Mouse (Mus musculus) lung, embryonic 14.5 days (tissue): ENCODE measurements at regions not wholly inside any gene's neighbourhood (a gene's known extent, or its start where the extent isn't known, plus 50 kb on each side); places are given as distances from the start of the nearest gene placed in this dataset.
A peak's percentile ranks its signal among the peaks of the same experiment; 100 is the strongest.

Experiments
- ATAC-seq: fragments of 200-750 bp; cut with Nextera tagmentation; 2 replicates; pipeline ENCODE4 v1.8.0; 2017; ENCODE audit warnings: mild to moderate bottlenecking, moderate TSS enrichment, moderate library complexity; ENCODE audit not compliant: insufficient read depth
- DNase-seq: peaks from one replicate; pipeline ENCODE4 v3.0.0-alpha.2; 2015
- H3K27ac ChIP-seq: fragments of 300-500 bp; sonication (generic); 2 replicates; pipeline ENCODE4 v1.5.1; 2014; ENCODE audit warnings: low read depth, mild to moderate bottlenecking, moderate library complexity
- H3K27me3 ChIP-seq: fragments of 300-500 bp; sonication (generic); 2 replicates; pipeline ENCODE4 v1.6.1; 2014; ENCODE audit warnings: low read length, control low read depth; ENCODE audit not compliant: insufficient read depth
- H3K36me3 ChIP-seq: fragments of 300-500 bp; sonication (generic); 2 replicates; pipeline ENCODE4 v1.6.1; 2014; ENCODE audit warnings: control low read depth; ENCODE audit not compliant: insufficient read depth
- H3K4me1 ChIP-seq: fragments of 300-500 bp; sonication (generic); 2 replicates; pipeline ENCODE4 v1.6.1; 2014; ENCODE audit warnings: antibody characterized with exemption, control low read depth; ENCODE audit not compliant: insufficient read depth
- H3K4me2 ChIP-seq: fragments of 300-500 bp; sonication (generic); 2 replicates; pipeline ENCODE4 v1.6.1; 2014; ENCODE audit warnings: mild to moderate bottlenecking
- H3K4me3 ChIP-seq: fragments of 300-500 bp; sonication (generic); 2 replicates; pipeline ENCODE4 v1.5.1; 2014; ENCODE audit warnings: low read depth, low read length
- H3K9ac ChIP-seq: fragments of 300-500 bp; sonication (generic); 2 replicates; pipeline ENCODE4 v1.6.1; 2014
- H3K9me3 ChIP-seq: fragments of 300-500 bp; sonication (generic); 2 replicates; pipeline ENCODE4 v1.6.1; 2016; ENCODE audit warnings: low read depth, low read length, control low read depth
- CTCF ChIP-seq: IDR thresholded peaks from 2 replicates; pipeline ENCODE4 v1.5.1; 2016; ENCODE audit warnings: antibody characterized with exemption, low read depth
- WGBS: fragments of 180-500 bp; shearing (Covaris S2); extraction: QIAGEN DNeasy Blood & Tissue Kit; methylation state at CpG from one replicate; pipeline ENCODE4 v1.1.7; 2014; 5-methylcytosine and 5-hydroxymethylcytosine counted together

DNA sequence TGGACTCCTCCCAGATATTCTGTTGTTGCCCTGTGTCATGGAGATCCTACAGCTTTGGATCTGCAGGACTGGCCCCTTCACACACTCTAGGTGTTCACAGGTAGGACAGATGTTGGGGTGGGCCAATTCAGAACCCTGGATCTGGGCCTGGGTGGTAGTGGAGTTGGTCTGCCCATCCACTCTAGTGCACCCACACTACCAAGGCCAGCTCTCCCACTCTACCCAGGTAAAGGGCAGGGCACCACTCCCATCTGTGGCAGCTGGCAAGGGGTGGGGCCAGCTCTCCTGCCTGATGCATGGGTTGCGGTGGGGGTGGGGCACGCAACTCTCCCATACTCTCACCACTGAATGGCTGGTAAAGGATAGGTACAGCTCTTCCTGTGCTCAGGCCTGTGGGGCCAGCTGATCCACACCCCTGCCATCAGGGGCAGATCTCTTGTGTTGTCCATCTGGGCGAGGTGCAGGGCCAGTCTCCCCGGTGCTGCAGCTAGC is 76.5 kb downstream of the Gja1 start:
- WGBS = 88% methylated on average over 4 of the region's 4 CpGs
- Histone ChIP-seq H3K27ac (no peak overlapping the region), H3K27me3 (no peaks in the 10 kb centered on the region), H3K36me3 (no peaks in the 10 kb centered on the region), H3K4me1 (no peaks in the 10 kb centered on the region), H3K9me3 (no peaks in the 10 kb centered on the region), H3K4me2 (no peak overlapping the region), H3K9ac (no peak overlapping the region), H3K4me3 (no peak overlapping the region)
- ATAC-seq = no peak
- DNase-seq = no peak
- no peak for TF ChIP-seq CTCF

DNA sequence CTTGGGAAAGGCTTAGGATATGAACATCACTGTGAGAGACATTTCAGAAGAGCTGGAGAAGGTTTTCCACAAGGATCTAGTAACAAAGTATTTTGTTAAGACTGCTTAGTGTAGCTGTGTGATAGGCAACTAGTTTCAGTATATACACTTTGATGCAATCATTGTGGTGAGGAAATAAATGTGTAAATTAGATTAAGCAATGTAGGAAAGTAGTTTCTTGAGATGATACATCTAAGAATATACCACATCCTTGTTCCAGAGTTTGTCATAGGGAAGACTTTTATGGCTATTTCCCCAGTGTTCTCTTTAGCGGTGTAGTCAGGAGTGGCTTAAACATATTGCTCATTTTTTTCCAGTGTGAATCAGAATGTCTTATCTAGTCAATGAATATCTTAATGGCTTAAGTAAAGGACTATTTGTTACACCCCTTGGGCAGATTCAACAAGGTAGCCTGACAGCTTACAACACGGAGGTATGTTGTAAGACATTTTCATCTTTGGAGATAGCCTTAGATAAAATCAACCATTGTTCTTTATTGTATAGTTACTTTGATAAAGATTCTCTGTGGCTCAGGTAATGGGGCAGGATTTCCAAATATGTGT is 78.8 kb downstream of the Gja1 start:
- no peak for TF ChIP-seq CTCF
- ATAC-seq = no peak
- WGBS = 79% methylated on average over 2 of the region's 2 CpGs

GRCm38 (mm10) chr10:56468537-56468936 is 91.4 kb downstream of the Gja1 start:
- H3K36me3 ChIP-seq = no peaks in the 10 kb centered on the region
- no peak for TF ChIP-seq CTCF
- WGBS = 7% methylated on average over 6 of the region's 6 CpGs
- no peaks in the 10 kb centered on the region for H3K4me1 ChIP-seq
- H3K27ac ChIP-seq = peak overlapping the region; percentile 79; the same call in 1 of the 2 replicates
- H3K9ac ChIP-seq = no peak overlapping the region
- H3K9me3 ChIP-seq = no peaks in the 10 kb centered on the region
- H3K27me3 ChIP-seq = no peaks in the 10 kb centered on the region
- peak; percentile 78 for ATAC-seq
- peak; percentile 74 for DNase-seq
- H3K4me3 ChIP-seq = 0 out of 2 replicates have a peak overlapping the region, but pooled peaks have one; percentile 26
- peak overlapping the region; percentile 58 for H3K4me2 ChIP-seq

More for the DNA sequence above, 78.8 kb downstream of the Gja1 start:
- Histone ChIP-seq H3K4me2 (no peak overlapping the region), H3K36me3 (no peaks in the 10 kb centered on the region), H3K27ac (no peak overlapping the region), H3K9me3 (no peaks in the 10 kb centered on the region), H3K27me3 (no peaks in the 10 kb centered on the region), H3K9ac (no peak overlapping the region), H3K4me3 (no peak overlapping the region), H3K4me1 (no peaks in the 10 kb centered on the region)
- no peak for DNase-seq

GRCm38 (mm10) chr10:56468993-56469712 is 92.0 kb downstream of the Gja1 start:
- peak overlapping the region; percentile 26 for H3K4me3 ChIP-seq
- 16% methylated on average over 15 of the region's 15 CpGs for WGBS

GRCm38 (mm10) chr10:56469895-56470294 is 92.8 kb downstream of the Gja1 start:
- no peaks in the 10 kb centered on the region for H3K27me3 ChIP-seq
- WGBS = 58% methylated on average over 3 of the region's 3 CpGs
- no peak overlapping the region for H3K4me3 ChIP-seq
- H3K36me3 ChIP-seq = no peaks in the 10 kb centered on the region
- DNase-seq (peak; percentile 10), ATAC-seq (no peak)
- TF ChIP-seq CTCF = no peak
- no peaks in the 10 kb centered on the region for H3K4me1 ChIP-seq
- H3K4me2 ChIP-seq = no peak overlapping the region
- no peak overlapping the region for H3K27ac ChIP-seq
- H3K9ac ChIP-seq = no peak overlapping the region
- no peaks in the 10 kb centered on the region for H3K9me3 ChIP-seq

More at GRCm38 (mm10) chr10:56468993-56469712, 92.0 kb downstream of the Gja1 start:
- H3K4me2 ChIP-seq = peak overlapping the region; percentile 58
- TF ChIP-seq CTCF = no peak
- H3K9me3 ChIP-seq = no peaks in the 10 kb centered on the region
- H3K27ac ChIP-seq = peak overlapping the region; percentile 79
- H3K9ac ChIP-seq = peak overlapping the region; percentile 37
- DNase-seq = peak; percentile 78
- H3K4me1 ChIP-seq = no peaks in the 10 kb centered on the region
- H3K27me3 ChIP-seq = no peaks in the 10 kb centered on the region
- ATAC-seq = peak; percentile 80
- H3K36me3 ChIP-seq = no peaks in the 10 kb centered on the region

DNA sequence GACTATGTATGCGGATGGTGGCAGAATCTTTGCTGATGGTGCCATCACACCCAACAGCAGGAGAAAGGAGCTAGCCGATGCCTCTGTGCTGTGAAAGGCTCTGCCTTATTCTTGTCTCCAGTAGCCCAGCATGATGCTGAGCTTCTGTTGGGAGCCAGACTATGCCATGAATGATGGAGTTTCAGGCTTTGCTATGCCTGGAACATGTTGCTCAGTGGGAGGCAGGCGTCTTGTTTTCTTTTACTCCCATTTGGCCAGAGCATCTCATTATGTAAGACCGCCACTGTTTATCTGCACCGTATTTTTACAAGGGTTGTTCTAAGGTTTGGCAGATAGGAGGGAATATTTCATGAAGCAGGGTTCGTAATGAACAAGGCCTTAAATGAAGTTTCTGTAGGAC is 97.8 kb downstream of the Gja1 start:
- DNase-seq = no peak
- Histone ChIP-seq H3K27me3 (no peaks in the 10 kb centered on the region), H3K9ac (no peak overlapping the region), H3K4me2 (no peak overlapping the region), H3K36me3 (no peaks in the 10 kb centered on the region), H3K4me1 (no peaks in the 10 kb centered on the region), H3K9me3 (no peaks in the 10 kb centered on the region), H3K4me3 (no peak overlapping the region), H3K27ac (no peak overlapping the region)
- no peak for ATAC-seq
- no peak for TF ChIP-seq CTCF
- WGBS = 66% methylated on average over 6 of the region's 6 CpGs

DNA sequence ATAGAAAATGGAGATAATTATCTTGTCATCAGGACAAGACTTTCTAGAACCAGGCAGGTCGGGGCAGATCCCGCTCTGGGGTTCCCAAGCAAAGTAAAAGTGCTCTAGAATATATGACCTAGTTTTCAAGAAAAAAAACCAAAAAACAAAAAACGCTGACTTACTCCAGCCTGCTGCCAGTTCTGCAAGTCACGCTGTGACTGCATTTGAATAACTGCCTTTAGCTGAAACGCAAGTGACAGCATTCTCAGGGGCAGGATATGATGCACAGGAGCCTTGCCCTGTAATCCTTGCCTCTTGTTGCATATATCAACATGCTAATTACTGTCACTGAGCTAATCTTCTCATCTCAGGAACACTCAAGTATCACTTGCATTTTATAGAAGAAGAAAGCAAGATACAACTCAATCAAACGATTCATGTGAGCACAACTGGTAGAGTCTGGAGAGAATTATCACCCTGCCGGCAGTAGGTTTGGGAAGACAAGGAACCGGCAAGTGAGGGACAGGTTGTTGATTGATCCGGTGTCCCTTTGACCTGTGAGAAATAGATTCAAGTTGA is 105.1 kb downstream of the Gja1 start:
- DNase-seq (no peak), ATAC-seq (no peak)
- Histone ChIP-seq H3K27me3 (no peaks in the 10 kb centered on the region), H3K4me3 (no peak overlapping the region), H3K9ac (no peak overlapping the region), H3K4me2 (no peak overlapping the region), H3K9me3 (no peaks in the 10 kb centered on the region), H3K36me3 (no peaks in the 10 kb centered on the region), H3K4me1 (no peaks in the 10 kb centered on the region), H3K27ac (no peak overlapping the region)
- no peak for TF ChIP-seq CTCF
- WGBS = 48% methylated on average over 9 of the region's 9 CpGs
